Mouse (Mus musculus): ENCODE results near the gene Alg14. TPM values are rescaled to one million over a fixed set of nuclear protein-coding genes. Genes with fewer than 3 reads are reported as not detected.

The Alg14 gene
- polyA plus RNA-seq, 1 experiment, result 12.3 TPM

DNA sequence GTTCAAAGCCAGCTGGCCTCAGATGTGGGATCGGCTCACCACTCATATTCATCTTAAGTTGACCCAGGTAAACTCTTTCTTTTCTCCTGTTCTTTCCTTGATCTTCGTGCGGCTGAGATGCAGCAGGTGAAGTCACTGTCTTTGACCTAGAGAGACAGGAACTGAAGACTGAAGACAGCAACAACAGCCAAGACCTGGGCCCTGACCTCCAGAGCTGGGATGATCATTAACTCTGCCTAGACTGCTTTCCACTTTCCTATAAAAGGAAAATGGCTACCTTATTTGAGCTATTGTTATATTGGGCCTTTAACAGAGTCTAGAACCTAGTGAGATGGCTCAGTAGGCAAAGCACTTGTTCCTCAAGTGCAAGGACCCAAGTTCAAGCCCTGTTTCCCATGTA, 116.8 kb downstream of the Alg14 start:
- Histone ChIP-seq H3K79me3 (ENCODE audit: low read depth) (no peaks in the 10 kb centered on the region), H3K36me3 (ENCODE audit: control insufficient read depth, insufficient read depth) (no peaks in the 10 kb centered on the region), H3K4me3 (ENCODE audit: insufficient read depth, poor library complexity, severe bottlenecking) (no peak overlapping the region), H3K79me2 (ENCODE audit: control insufficient read depth, insufficient read depth) (no peaks in the 10 kb centered on the region), H3ac (ENCODE audit: control insufficient read depth, insufficient read length, low read depth) (no peak overlapping the region), H3K27me3 (ENCODE audit: control insufficient read depth, insufficient read depth, insufficient read length) (no peaks in the 10 kb centered on the region)
- TF ChIP-seq FOSL1 (IDR thresholded peaks at IDR 0.05; ENCODE audit: insufficient read depth, low read length, poor library complexity, severe bottlenecking) (no peak), MAX (IDR thresholded peaks at IDR 0.05) (no peak), CTCF (IDR thresholded peaks at IDR 0.05; ENCODE audit: control insufficient read depth, insufficient read depth, insufficient read length) (no peak), USF1 (IDR thresholded peaks at IDR 0.05; ENCODE audit: low read depth) (no peak), CEBPB (IDR thresholded peaks at IDR 0.05; ENCODE audit: low read depth) (no peak), MYOG (IDR thresholded peaks at IDR 0.05; ENCODE audit: control insufficient read depth, extremely low read depth, insufficient read length) (no peak), MYOD1 (IDR thresholded peaks at IDR 0.05; ENCODE audit: control insufficient read depth, insufficient read length, low read depth) (no peak)

DNA sequence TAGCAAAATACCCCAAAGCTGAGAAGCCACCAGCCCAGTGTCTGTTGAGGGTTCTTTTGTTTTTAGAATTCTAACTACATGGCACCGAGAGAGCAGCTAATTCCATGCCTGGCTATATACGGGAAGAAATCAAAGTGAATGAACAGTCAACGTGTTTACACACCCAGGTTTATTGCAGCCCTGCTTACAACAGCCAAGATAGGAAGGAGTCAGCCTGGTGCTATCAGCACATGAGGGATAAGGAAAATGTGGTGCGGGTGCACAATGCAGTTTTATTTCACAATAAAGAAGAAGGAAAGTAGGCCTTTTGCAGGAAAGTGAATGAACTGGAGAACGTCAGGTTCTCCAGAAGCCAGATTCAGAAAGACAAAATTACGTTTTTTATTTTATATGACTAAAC, 119.9 kb downstream of the Alg14 start:
- TF ChIP-seq CEBPB (IDR thresholded peaks at IDR 0.05; ENCODE audit: low read depth) (no peak), FOSL1 (IDR thresholded peaks at IDR 0.05; ENCODE audit: insufficient read depth, low read length, poor library complexity, severe bottlenecking) (no peak), USF1 (IDR thresholded peaks at IDR 0.05; ENCODE audit: low read depth) (no peak), MYOD1 (IDR thresholded peaks at IDR 0.05; ENCODE audit: control insufficient read depth, insufficient read length, low read depth) (no peak), MYOG (IDR thresholded peaks at IDR 0.05; ENCODE audit: control insufficient read depth, extremely low read depth, insufficient read length) (no peak), CTCF (IDR thresholded peaks at IDR 0.05; ENCODE audit: control insufficient read depth, insufficient read depth, insufficient read length) (no peak), MAX (IDR thresholded peaks at IDR 0.05) (no peak)
- Histone ChIP-seq H3K4me3 (ENCODE audit: insufficient read depth, poor library complexity, severe bottlenecking) (no peak overlapping the region), H3K79me3 (ENCODE audit: low read depth) (no peaks in the 10 kb centered on the region), H3ac (ENCODE audit: control insufficient read depth, insufficient read length, low read depth) (no peak overlapping the region), H3K79me2 (ENCODE audit: control insufficient read depth, insufficient read depth) (no peaks in the 10 kb centered on the region), H3K27me3 (ENCODE audit: control insufficient read depth, insufficient read depth, insufficient read length) (no peaks in the 10 kb centered on the region), H3K36me3 (ENCODE audit: control insufficient read depth, insufficient read depth) (no peaks in the 10 kb centered on the region)

Other genes with a start within 250 kb of the Alg14 start
- gene Rwdd3, start 120.1 kb upstream of the Alg14 start, polyA plus RNA-seq (2012; fragmentation: generic; extraction: Trizol), result 1.2 TPM
- gene Tmem56, start 8.7 kb upstream of the Alg14 start, polyA plus RNA-seq (2012; fragmentation: generic; extraction: Trizol), result 0.09 TPM
- 362 TPM for gene Cnn3, start 134.7 kb downstream of the Alg14 start, polyA plus RNA-seq (2012; fragmentation: generic; extraction: Trizol)
- 0.20 TPM for gene Slc44a3, start 240.6 kb downstream of the Alg14 start, polyA plus RNA-seq (2012; fragmentation: generic; extraction: Trizol)

All from C2C12 (cell line).